Mouse (Mus musculus) lung, embryonic 14.5 days (tissue): ENCODE measurements at regions not wholly inside any gene's neighbourhood (a gene's known extent, or its start where the extent isn't known, plus 50 kb on each side); places are given as distances from the start of the nearest gene placed in this dataset.
A peak's percentile ranks its signal among the peaks of the same experiment; 100 is the strongest.

ENCODE experiments used
- ATAC-seq: fragments of 200-750 bp; cut with Nextera tagmentation; 2 replicates; pipeline ENCODE4 v1.8.0; 2017; ENCODE audit warnings: mild to moderate bottlenecking, moderate TSS enrichment, moderate library complexity; ENCODE audit not compliant: insufficient read depth
- DNase-seq: peaks from one replicate; pipeline ENCODE4 v3.0.0-alpha.2; 2015
- H3K27ac ChIP-seq: fragments of 300-500 bp; sonication (generic); 2 replicates; pipeline ENCODE4 v1.5.1; 2014; ENCODE audit warnings: low read depth, mild to moderate bottlenecking, moderate library complexity
- H3K27me3 ChIP-seq: fragments of 300-500 bp; sonication (generic); 2 replicates; pipeline ENCODE4 v1.6.1; 2014; ENCODE audit warnings: low read length, control low read depth; ENCODE audit not compliant: insufficient read depth
- H3K36me3 ChIP-seq: fragments of 300-500 bp; sonication (generic); 2 replicates; pipeline ENCODE4 v1.6.1; 2014; ENCODE audit warnings: control low read depth; ENCODE audit not compliant: insufficient read depth
- H3K4me1 ChIP-seq: fragments of 300-500 bp; sonication (generic); 2 replicates; pipeline ENCODE4 v1.6.1; 2014; ENCODE audit warnings: antibody characterized with exemption, control low read depth; ENCODE audit not compliant: insufficient read depth
- H3K4me2 ChIP-seq: fragments of 300-500 bp; sonication (generic); 2 replicates; pipeline ENCODE4 v1.6.1; 2014; ENCODE audit warnings: mild to moderate bottlenecking
- H3K4me3 ChIP-seq: fragments of 300-500 bp; sonication (generic); 2 replicates; pipeline ENCODE4 v1.5.1; 2014; ENCODE audit warnings: low read depth, low read length
- H3K9ac ChIP-seq: fragments of 300-500 bp; sonication (generic); 2 replicates; pipeline ENCODE4 v1.6.1; 2014
- H3K9me3 ChIP-seq: fragments of 300-500 bp; sonication (generic); 2 replicates; pipeline ENCODE4 v1.6.1; 2016; ENCODE audit warnings: low read depth, low read length, control low read depth
- CTCF ChIP-seq: IDR thresholded peaks from 2 replicates; pipeline ENCODE4 v1.5.1; 2016; ENCODE audit warnings: antibody characterized with exemption, low read depth
- WGBS: fragments of 180-500 bp; shearing (Covaris S2); extraction: QIAGEN DNeasy Blood & Tissue Kit; methylation state at CpG from one replicate; pipeline ENCODE4 v1.1.7; 2014; 5-methylcytosine and 5-hydroxymethylcytosine counted together

DNA sequence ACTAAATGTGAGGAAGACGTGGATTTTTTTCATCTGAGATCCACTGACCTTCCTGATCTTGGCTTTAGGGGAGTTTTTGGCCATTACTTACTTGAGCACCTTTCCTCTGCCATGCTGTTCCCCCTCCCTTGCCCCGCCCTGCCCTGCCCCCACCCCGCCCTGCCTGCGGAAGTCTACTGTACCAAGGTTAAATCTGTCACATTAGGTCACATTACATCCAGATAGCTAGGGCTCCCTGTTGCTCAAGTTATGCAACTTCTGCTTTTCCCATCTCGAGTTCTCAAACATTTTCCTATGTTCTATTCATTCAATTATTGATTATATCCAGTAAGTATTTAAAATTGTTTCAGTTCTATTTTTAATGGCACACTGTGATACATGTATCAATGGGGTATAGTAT is 144.7 kb upstream of the Cnot2 start:
- DNase-seq (no peak), ATAC-seq (no peak)
- Histone ChIP-seq H3K27ac (no peak overlapping the region), H3K4me2 (no peak overlapping the region), H3K27me3 (no peaks in the 10 kb centered on the region), H3K36me3 (no peaks in the 10 kb centered on the region), H3K4me1 (peaks cover 6% of the 10 kb centered on the region; the same call in 1 of the 2 replicates), H3K9ac (no peak overlapping the region), H3K9me3 (no peaks in the 10 kb centered on the region), H3K4me3 (no peak overlapping the region)
- 84% methylated on average over 5 of the region's 5 CpGs for WGBS
- TF ChIP-seq CTCF, result no peak

DNA sequence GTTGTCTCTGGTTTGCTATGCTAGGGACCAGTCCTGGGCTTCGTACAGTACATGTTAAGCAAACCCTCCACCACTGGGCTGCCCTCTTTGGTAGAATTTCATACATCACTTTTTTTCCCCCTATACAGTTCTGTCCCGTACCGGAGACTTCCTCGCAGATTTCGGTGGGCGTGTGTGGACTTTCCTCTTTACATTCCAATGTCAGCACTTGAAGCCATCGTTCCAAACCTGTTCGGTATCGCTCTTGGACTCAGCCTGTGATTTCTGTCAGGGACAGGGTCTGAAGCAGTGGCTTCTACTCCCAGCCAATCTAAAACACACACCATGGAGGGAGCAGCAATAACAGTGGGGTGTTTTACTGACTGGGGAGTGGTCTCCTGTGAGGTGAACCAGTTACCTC is 140.7 kb upstream of the Cnot2 start:
- peak; percentile 58; the same call in 1 of the 2 replicates for ATAC-seq
- Histone ChIP-seq H3K4me3 (no peak overlapping the region), H3K4me2 (no peak overlapping the region), H3K27ac (no peak overlapping the region), H3K9me3 (no peaks in the 10 kb centered on the region), H3K36me3 (no peaks in the 10 kb centered on the region), H3K9ac (no peak overlapping the region), H3K4me1 (no peaks in the 10 kb centered on the region), H3K27me3 (no peaks in the 10 kb centered on the region)
- 65% methylated on average over 9 of the region's 9 CpGs for WGBS
- no peak for TF ChIP-seq CTCF
- DNase-seq, result peak; percentile 57

DNA sequence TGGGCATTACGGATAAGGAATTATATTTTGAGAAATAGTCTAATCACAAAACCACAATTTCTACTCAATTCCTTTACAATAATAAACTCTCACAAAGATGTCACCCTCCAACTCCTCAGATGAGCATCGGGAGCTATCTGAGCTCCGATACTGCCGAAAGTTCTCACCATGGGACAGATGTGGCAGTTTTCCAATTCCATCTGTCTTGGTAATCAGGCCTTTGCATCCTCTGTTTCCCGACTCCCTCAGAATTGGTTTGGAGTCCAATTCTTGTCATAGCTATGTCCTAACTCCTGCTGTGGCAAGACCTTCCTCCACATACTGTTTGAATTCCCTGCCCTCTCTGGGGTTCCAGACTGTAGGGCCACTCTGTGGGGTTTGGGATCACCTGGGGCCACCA is 138.3 kb upstream of the Cnot2 start:
- H3K36me3 ChIP-seq, result no peaks in the 10 kb centered on the region
- no peak for ATAC-seq
- 79% methylated on average over 5 of the region's 5 CpGs for WGBS

DNA sequence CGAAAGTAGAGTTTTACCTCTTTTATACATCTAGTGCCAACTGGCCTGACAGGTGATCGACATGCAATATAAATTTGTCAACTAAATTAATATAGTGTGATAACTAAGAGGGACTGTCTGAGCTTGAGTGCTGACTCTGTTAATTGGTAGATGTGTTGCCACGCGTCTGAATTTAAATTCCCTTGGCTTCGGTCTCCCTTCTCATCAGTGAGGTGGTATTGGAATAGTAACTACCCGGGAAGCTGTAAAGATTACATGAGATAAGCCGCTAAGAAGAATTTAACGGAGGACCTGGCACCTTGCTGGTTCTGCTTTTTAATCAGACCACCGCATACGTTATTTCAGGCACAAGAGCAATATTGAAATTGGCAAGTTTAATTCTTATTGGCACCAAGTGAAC is 136.7 kb upstream of the Cnot2 start:
- H3K9me3 ChIP-seq, result no peaks in the 10 kb centered on the region; the same call in 1 of the 2 replicates

More for the DNA sequence above, 138.3 kb upstream of the Cnot2 start:
- TF ChIP-seq CTCF, result no peak
- no peak for DNase-seq
- Histone ChIP-seq H3K9me3 (no peaks in the 10 kb centered on the region; the same call in 1 of the 2 replicates), H3K4me2 (no peak overlapping the region), H3K27me3 (no peaks in the 10 kb centered on the region), H3K9ac (no peak overlapping the region), H3K4me3 (no peak overlapping the region), H3K4me1 (no peaks in the 10 kb centered on the region), H3K27ac (no peak overlapping the region)

DNA sequence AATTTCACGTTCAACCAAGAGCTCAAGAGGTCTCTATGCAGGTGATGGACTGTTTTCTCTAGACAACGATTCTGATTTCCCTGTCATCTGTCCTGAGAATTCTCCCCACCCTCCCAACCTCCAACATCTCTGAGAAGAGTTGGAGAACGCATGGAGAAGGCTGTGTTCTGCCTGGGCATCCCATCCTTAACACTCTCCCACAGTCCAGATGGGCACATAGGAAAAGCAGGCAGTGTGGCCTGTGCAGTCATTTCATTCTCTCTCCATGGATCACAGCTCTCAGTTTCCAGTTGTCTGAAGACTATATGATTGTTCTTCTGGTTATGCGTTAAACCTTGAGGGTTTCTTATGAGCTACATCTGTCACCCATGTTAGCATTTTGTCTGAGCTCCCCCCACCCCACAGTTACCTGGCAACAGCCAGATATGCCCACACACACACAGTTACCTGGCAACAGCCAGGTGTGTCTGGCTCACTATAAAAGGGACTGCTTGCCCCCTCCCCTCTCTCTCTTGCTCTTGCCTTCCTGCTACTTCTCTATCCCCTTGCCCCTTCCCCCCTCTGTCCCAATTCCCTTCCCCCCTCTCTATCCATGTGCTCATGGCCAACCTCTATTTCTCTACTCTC is 135.8 kb upstream of the Cnot2 start:
- DNase-seq (no peak), ATAC-seq (no peak)
- no peaks in the 10 kb centered on the region for H3K27me3 ChIP-seq
- no peaks in the 10 kb centered on the region for H3K4me1 ChIP-seq
- 79% methylated on average over 4 of the region's 4 CpGs for WGBS
- TF ChIP-seq CTCF, result no peak
- H3K36me3 ChIP-seq, result no peaks in the 10 kb centered on the region
- H3K27ac ChIP-seq, result no peak overlapping the region
- H3K9ac ChIP-seq, result no peak overlapping the region
- H3K4me2 ChIP-seq, result no peak overlapping the region
- H3K4me3 ChIP-seq, result no peak overlapping the region
- no peaks in the 10 kb centered on the region; the same call in 1 of the 2 replicates for H3K9me3 ChIP-seq

More for the DNA sequence above, 136.7 kb upstream of the Cnot2 start:
- 78% methylated on average over 10 of the region's 10 CpGs for whole genome bisulfite sequencing
- Histone ChIP-seq H3K9ac (no peak overlapping the region), H3K4me1 (no peaks in the 10 kb centered on the region), H3K4me2 (no peak overlapping the region), H3K36me3 (no peaks in the 10 kb centered on the region), H3K27me3 (no peaks in the 10 kb centered on the region), H3K27ac (no peak overlapping the region), H3K4me3 (no peak overlapping the region)
- ATAC-seq, result no peak
- DNase-seq, result no peak
- TF ChIP-seq CTCF, result no peak

DNA sequence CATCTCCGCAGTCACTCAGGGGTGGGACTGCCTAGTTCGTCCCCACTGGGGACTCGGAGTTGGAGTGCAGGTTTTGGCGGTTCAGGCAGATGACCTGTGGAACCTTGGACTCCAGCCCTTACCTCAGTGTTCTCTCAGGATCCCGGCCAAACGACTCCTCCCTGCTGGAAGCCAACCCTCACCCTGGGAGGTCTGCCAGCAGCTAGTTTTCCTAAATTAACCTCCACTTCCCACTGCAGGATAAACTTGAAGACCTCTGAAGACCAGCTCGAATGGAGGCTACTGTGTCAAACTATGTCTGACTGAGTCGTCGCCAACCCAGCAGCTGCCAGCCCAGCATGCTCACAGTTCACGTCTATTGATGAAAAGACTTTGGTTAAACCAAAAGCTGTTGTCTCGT is 132.1 kb upstream of the Cnot2 start:
- Histone ChIP-seq H3K9me3 (no peaks in the 10 kb centered on the region; the same call in 1 of the 2 replicates), H3K27me3 (no peaks in the 10 kb centered on the region), H3K27ac (no peak overlapping the region), H3K9ac (no peak overlapping the region), H3K4me2 (no peak overlapping the region), H3K36me3 (no peaks in the 10 kb centered on the region), H3K4me1 (no peaks in the 10 kb centered on the region), H3K4me3 (no peak overlapping the region)
- no peak for TF ChIP-seq CTCF
- DNase-seq, result no peak
- 47% methylated on average over 11 of the region's 11 CpGs for WGBS
- no peak for ATAC-seq

DNA sequence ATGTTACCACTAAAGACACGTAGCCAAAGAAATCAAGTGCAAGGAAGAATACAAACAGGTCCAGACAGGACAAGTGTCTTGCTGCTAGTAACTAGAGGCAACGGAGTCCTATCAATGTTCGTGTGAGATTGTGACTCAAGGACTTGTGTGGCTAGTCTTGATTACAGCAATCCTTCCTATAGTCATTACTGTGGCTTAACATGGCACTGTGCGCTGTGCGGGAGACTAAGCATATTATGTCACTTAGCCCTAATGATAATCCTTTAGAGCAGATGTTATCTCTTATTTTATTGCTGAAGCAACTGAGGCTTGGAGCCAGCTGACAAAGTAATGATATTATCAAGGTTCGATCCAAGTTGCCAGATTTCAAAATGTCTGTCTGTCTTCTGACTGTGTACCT is 125.7 kb upstream of the Cnot2 start:
- DNase-seq (no peak), ATAC-seq (no peak)
- no peaks in the 10 kb centered on the region for H3K36me3 ChIP-seq
- H3K4me1 ChIP-seq, result no peaks in the 10 kb centered on the region
- H3K9ac ChIP-seq, result no peak overlapping the region
- H3K27me3 ChIP-seq, result no peaks in the 10 kb centered on the region
- no peak overlapping the region for H3K4me2 ChIP-seq
- no peak overlapping the region for H3K27ac ChIP-seq
- H3K4me3 ChIP-seq, result no peak overlapping the region
- 82% methylated on average over 6 of the region's 6 CpGs for WGBS
- no peak for TF ChIP-seq CTCF
- H3K9me3 ChIP-seq, result no peaks in the 10 kb centered on the region

DNA sequence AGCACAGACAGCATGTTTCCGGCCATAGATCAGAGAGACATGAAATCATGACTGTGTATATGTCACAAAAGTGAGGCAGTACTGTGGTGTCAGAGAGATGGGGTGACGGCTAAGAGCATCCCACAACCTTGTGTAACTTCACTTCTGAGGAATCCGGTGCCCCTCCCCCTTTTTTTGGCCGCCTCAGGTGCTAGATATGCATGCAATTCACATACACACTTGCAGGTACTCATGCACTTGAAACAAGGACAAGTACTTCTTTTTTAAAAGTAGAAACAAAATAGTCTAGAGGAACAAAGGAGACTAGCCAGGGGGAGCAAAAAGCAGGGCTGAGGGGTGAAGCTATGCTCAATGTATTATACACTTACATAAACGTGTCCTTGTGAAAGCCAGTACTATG is 120.0 kb upstream of the Cnot2 start:
- Histone ChIP-seq H3K4me1 (no peaks in the 10 kb centered on the region), H3K9ac (no peak overlapping the region), H3K4me3 (no peak overlapping the region), H3K36me3 (no peaks in the 10 kb centered on the region), H3K4me2 (no peak overlapping the region), H3K27ac (no peak overlapping the region), H3K27me3 (no peaks in the 10 kb centered on the region), H3K9me3 (no peaks in the 10 kb centered on the region)
- no peak for TF ChIP-seq CTCF
- peak; percentile 31; the same call in 1 of the 2 replicates for ATAC-seq
- peak; percentile 26 for DNase-seq
- 60% methylated on average over 5 of the region's 5 CpGs for WGBS
